Mouse (Mus musculus): ENCODE data around the gene Slc43a2.
"Not testable (repeated sequence)": the region's sequence is repeated elsewhere in the genome, so short reads cannot be mapped to it uniquely, and the experiment has no call there.

Gene Slc43a2

DNA sequence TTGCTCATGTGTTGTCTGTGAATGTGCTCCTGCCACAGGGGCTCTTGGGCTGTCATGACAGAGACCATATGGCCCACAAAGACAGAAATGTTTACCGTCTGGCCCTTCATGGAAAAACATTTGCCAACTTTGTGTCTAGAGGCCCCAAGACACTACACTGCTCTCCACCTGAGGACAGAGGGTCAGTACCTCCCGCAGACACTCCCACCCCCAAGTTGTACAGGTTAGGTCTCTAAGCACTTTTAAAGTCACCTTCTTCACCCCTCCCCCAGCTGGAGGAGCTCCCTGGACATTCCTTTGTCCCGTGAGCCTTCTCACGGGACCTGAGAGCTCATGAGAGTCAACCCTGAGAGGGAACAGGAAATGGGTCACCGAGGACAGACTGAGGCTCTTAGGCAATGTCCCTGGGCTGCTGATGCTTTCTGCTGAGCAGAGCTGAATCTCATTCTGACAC, 18.2 kb downstream of the Slc43a2 start:
- peak in 1 of 2 experiments; percentile 71 for DNase-seq (ENCODE audit: inconsistent age in 2 of 2, low spot score in 1 of 2)

DNA sequence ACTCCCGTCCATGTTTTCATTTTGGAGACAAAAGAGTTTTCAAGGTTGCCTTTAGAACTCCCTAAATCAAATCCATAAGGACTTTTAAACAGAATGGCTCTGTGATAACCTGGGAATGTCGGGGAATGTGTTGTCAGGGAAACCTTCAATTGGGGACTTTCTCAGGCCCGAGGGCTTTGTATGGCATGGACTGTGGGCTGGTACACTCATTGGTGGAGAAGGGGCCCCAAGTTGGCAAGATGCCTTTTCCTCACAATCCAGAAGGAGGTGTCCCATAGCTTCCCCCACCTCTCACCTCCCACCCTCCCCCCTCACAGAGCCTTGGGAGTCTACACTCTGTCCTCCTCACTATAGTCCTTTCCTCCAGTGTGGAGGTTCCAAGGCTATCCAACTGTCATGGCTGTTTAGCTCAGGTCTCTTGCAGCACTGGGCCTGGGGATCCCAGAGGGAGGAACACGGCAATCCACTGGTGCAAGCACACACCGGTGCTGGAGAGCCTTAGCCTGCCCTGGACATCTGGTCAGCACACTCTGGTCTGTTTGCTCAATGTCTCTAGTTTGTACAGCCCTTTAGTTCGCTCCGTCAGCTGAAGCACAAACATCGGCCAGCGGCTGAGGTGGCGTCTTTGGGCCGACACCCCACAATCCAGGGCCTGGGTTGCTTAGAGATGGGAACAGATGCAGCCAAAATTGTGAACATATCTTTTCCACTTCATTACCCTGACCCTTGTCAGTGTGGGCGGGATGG, 18.9 kb downstream of the Slc43a2 start:
- DNase-seq (ENCODE audit: inconsistent age in 2 of 2, low spot score in 1 of 2): peak in 1 of 2 experiments; percentile 43

DNA sequence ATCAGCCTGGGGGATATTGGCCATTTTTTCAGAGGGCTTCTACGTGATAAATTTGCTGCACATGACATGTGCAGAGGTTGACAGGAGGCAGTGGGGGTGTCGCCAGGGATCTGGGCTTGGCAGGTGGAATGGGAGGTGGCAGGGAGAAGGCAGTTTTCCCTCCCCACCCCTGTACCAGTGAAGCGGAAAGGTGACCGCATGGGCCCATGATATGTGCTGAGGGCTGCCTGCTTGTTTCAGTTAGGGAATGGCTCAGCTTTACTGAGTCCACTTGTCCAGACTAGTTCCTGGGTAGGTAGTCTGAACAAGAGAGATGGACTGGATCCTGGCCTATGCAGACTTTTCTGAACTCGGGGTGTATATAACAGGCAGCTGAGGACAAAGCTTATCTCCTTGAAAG, 19.8 kb downstream of the Slc43a2 start:
- DNase-seq (ENCODE audit: inconsistent age in 2 of 2, low spot score in 1 of 2): peak in 1 of 2 experiments; percentile 36

DNA sequence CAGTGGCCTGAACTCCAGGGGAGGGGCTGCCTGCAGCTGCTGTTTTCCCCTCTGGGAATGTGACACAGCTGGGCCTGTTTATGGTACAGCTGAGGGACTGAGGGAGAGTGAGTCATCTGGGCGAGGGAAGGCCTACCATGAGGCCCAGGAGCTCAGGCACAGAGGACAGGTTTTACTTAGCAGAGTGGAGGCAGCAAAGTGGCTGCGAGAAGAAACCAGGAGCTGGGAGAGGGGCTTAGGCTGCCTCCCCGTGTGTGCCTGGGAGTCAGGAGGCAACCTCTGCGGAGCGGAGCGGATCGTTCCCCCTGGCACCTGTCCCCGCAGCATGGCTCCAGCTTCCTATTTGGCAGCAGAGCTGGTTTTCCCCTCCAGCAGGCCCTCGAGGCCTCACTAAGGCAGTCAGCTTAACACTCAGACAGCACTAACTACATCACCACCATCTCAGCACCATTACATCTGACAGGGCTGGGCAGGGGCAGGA, 20.5 kb downstream of the Slc43a2 start:
- peak in 1 of 2 experiments; percentile 58 for DNase-seq (ENCODE audit: inconsistent age in 2 of 2, low spot score in 1 of 2)

DNA sequence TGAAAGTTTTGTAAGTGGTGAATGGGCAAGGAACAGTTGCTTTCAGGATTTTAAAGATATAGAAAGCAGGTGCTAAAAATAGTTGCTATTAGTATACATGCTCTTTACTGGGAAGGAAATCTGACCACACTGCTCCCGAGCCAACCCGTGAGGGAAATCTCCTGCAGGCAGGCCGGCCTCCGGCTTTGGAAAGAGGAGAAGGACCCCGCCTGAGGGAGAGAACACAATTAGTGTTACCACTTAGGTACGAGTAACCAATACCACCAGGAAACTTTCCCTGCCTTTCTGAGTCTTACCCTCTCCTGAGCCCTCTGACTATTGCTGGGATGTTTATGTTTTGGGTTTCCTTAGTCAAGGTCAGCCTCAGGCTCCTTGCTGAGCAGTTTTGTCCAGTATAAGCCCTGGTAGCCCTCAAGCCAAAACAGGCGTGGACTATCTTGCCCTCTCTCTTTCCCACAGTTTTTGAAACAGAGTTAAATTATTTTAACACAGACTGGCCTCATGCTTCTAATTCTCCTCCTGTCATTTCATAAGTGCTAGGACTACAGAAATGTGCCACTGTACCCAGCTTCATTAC, 21.5 kb downstream of the Slc43a2 start:
- DNase-seq (ENCODE audit: inconsistent age in 2 of 2, low spot score in 1 of 2): no peak

DNA sequence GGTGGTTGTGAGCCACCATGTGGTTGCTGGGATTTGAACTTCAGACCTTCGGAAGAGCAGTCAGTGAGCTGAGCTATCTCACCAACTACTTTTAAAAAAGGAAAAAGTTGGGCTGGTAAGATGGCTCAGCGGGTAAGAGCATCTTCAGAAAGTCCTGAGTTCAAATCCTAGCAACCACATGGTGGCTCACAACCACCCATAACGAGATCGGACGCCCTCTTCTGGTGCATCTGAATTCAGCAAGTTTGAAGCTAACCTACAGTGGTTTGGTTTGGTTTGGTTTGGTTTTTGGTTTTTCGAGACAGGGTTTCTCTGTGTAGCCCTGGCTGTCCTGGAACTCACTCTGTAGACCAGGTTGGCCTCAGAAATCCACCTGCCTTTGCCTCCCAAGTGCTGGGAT, 24.5 kb downstream of the Slc43a2 start:
- not testable (repeated sequence) for DNase-seq (ENCODE audit: inconsistent age in 2 of 2, low spot score in 1 of 2)

DNA sequence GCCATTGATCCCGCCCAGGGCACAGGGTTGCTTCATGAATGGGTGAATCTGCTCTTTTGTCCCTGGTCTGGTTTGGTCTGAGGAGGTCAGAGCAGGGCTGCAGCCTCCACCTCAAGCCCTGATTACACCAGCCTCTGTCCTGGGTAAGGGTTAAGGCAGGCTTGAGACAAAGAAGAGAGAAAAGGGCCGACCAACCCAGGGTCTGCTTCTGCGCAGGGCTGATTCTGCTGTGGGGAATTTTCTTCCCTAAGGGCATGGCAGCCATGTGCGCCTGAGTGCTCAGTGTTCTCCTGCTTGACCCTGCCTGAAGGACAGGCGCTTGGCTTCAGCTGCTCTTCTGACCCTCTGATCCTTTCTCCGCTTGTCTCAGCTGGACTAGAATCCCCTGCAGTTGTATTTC, 25.6 kb downstream of the Slc43a2 start:
- peak in 1 of 2 experiments; percentile 36 for DNase-seq (ENCODE audit: inconsistent age in 2 of 2, low spot score in 1 of 2)

DNA sequence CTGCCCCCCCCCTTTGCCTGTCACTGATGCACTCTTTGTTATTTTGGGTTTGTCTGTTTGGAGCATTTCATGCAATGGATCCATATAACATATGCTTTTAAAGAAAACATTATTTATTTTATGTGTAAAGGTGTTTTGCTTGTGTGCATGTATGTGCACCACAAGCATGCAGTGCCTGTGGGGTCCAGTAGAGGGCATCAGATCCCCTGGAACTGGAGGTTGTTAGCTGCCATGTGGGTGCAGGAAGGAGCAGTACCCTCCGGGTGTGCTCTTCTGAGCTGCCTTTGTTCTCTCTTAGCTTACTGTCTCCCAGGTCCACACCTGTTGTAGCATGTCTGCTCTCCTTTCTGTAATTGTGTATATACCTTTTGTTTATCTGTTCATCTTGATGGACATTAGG, 26.6 kb downstream of the Slc43a2 start:
- DNase-seq (ENCODE audit: inconsistent age in 2 of 2, low spot score in 1 of 2): no peak

DNA sequence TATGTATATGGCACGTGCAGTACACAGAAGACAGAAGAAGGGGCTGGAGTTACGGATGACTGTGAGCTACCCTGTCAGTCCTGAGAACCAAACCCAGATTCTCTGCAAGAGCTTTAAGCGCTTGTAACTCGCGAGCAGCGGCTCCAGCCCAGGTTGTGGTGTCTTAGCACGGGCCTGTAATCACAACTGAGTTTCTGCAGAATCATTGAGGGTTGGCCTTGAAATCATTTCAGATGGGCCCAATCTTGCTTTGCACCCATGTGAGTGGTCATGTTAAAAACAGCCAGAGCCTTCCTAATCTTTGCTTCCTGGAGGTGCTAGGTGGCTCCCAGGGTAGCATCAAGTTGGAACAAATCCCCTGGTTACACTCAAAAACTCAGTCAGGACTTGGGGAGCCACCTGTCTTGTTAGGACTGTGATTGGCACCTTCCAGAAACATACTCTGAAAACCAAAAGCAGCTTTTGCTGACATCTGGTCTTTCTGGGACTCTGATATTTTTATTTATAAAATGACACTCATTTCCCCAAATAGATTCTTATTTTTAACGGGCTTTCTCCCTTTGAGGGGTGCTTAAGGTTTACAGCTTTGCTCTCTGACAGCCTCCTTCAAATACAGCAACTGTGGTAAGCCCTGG, 28.5 kb downstream of the Slc43a2 start:
- no peak for DNase-seq (ENCODE audit: inconsistent age in 2 of 2, low spot score in 1 of 2)

DNA sequence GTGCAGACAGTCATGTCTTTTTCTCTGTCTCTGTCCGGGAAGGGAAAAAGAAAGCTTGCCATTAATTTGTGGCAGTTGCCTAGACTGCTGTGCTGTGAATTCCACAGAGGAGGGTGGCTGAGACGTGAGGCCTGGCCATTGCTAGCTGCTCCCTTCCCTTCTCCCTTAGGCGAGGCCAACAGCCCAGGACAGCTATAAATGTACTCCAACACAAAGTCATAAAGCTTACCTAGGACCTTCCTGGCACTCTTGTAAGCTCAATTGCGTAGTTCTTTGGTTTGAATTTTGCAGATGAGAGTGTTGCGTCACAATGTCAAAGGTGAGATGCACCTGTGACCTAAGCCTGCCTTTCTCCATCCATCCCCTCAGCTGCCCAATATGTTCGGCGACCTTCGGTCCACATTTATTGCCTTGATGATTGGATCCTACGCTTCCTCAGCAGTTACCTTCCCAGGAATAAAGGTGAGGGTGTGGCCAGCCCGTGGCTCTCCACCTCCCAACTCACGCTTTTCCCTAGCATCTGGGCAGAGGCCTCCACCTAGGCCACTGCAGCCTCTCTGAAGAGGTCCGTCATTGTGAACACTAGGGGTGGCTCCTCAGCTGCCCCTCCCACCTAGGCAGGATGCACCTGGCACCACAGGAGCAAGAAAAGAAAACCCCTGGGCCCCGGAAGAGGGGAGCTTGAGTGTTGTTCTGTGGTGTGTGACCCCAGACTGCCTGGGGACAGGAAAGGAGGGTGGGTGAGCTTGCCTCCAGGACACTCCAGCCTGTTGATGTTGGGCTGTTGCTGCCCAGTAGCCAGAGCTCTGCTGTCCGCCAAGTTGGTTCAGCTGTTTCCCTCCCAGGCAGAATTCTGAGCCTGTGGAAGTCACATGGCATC, 29.3 kb downstream of the Slc43a2 start:
- DNase-seq (ENCODE audit: inconsistent age in 2 of 2, low spot score in 1 of 2): no peak

DNA sequence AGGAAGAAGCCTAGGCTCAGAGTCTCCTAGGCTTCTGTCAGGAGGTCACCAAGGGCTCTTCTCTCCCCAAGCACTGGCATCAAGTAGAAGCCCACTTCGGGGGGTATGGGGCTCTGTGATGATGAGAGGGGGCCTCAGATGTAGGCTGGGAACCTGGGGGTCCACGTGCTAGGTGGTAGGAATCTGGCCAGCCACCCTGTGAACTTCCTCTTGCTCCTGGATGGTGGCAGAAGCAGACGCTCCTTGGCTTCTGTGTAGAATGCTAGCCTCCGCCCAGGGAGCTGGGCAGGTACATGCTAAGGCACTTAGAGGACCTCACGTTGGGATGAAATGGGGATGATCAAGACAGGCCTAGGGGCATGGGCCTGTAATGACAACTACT, 29.9 kb downstream of the Slc43a2 start:
- no peak for DNase-seq (ENCODE audit: inconsistent age in 2 of 2, low spot score in 1 of 2)

DNA sequence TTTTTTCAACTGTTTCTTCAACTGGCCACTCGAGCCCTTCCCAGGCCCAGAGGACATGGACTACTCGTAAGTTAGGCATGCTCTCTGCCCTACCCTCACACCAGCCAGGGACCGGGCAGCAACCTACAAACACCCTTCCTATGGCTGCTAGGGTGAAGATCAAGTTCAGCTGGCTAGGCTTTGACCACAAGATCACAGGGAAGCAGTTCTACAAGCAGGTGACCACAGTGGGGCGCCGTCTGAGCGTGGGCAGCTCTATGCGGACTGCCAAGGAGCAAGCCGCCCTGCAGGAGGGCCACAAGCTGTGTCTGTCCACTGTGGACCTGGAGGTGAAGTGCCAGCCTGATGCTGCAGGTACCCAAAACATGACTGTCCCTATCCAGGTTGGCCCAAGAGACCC, 31.3 kb downstream of the Slc43a2 start:
- DNase-seq (ENCODE audit: inconsistent age in 2 of 2, low spot score in 1 of 2): peak in 1 of 2 experiments; percentile 34

DNA sequence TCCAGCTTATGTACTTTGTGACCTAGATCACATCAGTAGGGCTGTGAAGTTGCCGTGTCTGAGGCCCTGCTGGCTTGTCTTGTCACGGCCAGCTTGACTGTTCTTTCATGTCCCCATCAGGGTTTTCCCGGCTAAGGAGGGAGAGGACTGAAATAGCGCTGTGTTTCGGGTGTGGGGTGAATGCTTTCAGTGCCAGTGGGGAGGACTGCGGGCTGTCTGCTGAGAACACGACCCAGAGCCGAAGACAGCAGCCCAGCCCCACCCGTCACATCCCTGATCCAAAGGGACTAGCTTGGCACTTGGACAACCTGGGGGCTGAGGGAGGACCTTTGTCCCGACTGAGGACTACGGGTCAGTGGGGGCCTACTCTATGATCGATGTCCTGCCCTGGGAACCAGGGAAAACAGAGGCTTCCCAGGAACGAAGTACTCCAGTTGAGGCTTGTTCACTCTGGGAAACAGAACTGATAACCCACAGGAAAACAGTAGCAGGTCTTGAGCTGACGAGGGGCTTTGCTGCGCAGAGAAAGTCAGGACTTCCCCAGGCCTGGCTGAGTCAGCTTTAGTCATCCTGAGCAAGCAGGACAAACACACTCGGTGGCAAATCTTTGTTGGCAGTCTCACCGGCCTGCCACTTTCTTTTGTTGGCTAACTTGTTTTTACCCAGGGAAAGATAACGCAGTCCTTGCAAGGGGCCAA, 32.5 kb downstream of the Slc43a2 start:
- DNase-seq (ENCODE audit: inconsistent age in 2 of 2, low spot score in 1 of 2): peak; percentile 78 to 88

DNA sequence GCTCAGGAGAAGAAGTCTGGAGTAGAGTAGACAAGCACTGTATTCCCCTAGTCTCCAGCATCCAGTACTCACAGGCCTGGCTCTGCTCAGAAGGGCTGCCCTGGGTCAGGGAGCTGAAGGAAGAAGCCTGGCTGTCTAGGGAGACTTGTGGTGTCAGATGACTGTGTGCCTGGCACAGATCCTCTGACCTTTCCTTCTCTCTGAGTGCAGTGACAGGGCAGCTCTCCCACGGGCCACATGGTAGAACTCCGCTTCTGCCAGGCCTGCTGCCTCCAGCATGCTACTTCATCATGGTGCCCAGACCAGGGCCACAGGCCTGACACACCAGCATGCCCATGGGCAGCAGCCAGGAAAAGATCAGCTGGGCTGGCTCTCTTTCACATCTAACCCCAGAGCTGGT, 34.4 kb downstream of the Slc43a2 start:
- peak; percentile 83 to 93 for DNase-seq (ENCODE audit: inconsistent age in 2 of 2, low spot score in 1 of 2)

DNA sequence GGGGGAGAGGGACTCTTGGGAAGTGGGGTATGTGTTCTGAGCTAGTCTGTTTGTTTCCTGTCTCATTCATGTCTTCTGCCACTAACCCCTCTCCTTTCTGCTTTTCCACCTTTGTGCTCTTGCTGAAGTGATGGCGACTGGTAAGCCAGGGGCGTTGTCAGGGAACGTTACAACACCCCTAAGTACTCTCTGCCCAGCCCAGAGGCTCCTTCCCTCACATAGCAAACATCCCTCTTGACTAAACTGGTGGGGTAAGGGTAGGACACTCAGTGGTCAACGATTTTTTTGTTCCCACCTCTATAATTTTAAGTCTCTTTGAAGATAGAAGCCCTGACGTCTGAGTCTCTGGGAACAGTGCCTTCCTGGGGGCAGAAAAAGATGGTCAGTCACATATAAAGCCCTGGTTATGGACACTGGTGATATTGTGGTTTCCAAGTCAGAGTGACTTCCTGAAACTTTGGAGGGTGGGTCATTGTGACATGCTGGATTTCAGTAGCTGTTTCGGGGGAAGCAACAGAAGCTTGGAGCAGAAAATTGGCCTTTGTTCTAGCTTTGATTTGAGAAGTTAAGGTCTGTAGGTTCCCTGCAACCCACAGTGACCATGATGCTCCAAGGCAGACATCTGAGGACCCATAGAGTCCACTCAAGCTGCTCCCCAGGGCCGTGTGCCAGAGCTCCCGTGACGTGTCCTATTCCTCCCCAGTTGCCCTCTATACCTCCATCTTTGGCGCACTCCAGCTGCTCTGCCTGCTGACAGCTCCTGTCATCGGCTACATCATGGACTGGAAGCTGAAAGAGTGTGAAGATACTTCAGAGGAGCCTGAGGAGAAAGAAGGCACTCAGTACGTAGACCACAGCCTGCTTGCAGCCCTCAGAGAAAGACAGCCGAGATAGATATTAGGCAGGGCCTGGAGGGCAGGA, 35.0 kb downstream of the Slc43a2 start:
- no peak for DNase-seq (ENCODE audit: inconsistent age in 2 of 2, low spot score in 1 of 2)

DNA sequence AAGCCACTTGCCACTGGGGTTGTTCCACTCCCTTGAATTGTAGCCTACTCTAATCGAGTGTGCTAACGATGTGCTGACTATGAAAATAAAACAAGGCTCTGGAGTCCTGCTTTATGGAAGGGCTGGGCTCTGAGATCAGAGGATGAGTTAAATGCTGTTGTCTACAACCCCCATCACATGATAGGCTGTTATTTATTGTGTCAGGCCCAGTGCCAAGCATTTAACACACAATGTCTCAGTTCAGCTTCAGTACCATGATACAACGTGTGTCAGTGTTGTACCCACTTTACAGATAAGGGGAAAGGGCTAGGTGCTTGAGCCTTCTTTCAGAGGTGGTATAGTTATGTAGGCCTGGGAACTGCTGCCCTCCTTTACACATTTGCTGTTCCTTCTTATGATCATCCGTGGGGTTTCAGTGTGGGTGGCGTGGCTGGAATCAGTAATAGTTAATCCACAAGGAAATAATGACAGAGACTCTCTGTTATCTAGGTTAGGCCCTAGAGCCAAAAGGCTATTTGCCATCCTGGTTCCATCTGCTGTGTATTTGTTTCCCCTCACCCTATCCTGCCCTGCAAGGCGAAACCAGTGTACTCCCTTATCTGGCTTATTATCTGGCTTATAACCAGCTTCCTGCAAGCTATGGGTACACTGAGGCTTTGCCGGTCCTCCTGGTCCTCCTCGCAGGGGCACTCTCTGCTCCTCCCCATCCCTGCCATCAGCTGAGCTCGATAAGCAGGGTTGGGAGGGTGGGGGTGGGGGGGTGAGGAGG, 36.0 kb downstream of the Slc43a2 start:
- peak in 1 of 2 experiments; percentile 48 for DNase-seq (ENCODE audit: inconsistent age in 2 of 2, low spot score in 1 of 2)

DNA sequence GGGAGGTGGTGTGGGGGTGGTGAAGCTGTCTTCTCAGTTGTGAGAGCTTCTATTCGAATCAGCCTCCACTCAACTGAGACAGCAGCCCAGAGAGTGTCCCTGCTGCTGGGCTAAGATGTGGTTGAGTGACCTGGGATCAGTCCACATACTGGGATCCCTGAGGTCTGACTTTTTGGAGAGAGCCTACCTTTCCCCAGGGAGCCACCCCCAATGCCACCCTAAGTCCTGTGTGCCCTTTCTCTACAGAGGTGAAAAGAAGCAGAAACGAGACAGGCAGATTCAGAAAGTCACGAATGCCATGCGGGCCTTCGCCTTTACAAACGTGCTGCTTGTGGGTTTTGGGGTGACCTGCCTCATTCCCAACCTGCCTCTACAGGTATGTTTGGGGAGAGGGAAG, 36.6 kb downstream of the Slc43a2 start:
- no peak for DNase-seq (ENCODE audit: inconsistent age in 2 of 2, low spot score in 1 of 2)

DNA sequence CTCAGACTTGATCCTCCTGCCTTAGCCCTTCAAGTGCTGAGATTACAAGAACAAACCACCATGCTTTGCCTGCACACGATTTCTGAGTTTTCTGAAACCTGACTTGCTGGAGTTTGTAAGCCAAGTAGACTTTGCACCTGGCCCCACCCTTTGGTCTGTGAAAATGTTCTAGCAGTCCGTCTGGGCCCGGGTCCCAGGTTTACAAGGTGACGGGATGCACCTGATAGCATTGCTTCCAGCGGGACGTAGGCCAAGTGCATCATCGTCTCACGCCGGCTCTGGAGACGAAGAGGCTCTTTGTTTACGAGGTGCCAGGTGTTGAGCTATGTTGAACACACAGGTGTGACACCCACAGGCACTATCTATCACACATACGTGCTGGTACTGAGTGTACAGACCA, 37.5 kb downstream of the Slc43a2 start:
- no peak for DNase-seq (ENCODE audit: inconsistent age in 2 of 2, low spot score in 1 of 2)
